In the genomic region with DNA sequence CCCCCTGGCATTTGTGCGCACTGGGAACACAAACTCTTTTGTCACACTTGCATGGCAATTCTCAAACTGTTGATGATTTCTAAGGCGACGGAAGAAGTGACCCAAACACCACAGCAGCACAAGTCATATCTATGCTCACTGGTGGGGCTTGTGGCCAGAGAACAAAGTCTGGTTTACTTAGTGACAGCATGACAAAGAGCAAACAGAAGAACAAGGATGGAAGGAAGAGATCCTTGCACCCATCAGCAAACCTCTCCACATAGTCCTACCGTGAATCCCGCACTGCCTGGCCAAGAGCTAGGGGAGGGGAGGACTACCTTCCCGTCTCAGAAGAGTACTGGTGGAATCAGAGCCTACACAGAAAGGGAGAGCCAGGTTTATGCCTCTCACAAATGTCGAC, we compare ENCODE assay signal across 11 mouse cellular contexts.
"Had no signal": no experiment of that assay in that cellular context is flagged by ENCODE, and none has a peak within 500 bp of the region (broad histone marks: within the 10 kb centered on the region; RNA-seq: fewer than 3 reads in every experiment).

No protein-coding gene starts in this region.

- ATAC-seq: midbrain, embryonic 15.5 days had no signal

- H3K4me2 ChIP-seq: lung, embryonic 14.5 days; midbrain, embryonic 15.5 days; neural tube, embryonic 12.5 days had no signal

- H3K4me3 ChIP-seq: left cerebral cortex, adult 2 months; limb, embryonic 10.5 days; midbrain, embryonic 10.5 days; midbrain, embryonic 15.5 days; neural tube, embryonic 12.5 days had no signal

- H3K9ac ChIP-seq: lung, embryonic 14.5 days; midbrain, embryonic 15.5 days; neural tube, embryonic 12.5 days had no signal

- H3K4me1 ChIP-seq: midbrain, embryonic 10.5 days; neural tube, embryonic 12.5 days had no signal

- H3K9me3 ChIP-seq: limb, embryonic 10.5 days; midbrain, embryonic 10.5 days; midbrain, embryonic 15.5 days; neural tube, embryonic 12.5 days had no signal

- DNase-seq: kidney, adult 2 months; kidney, postnatal 25 days; lung, embryonic 14.5 days; lung, postnatal 10 days; lung, postnatal 4 days; thymus, postnatal 36 days had no signal

- H3K36me3 ChIP-seq: midbrain, embryonic 15.5 days had no signal

- H3K27ac ChIP-seq: left cerebral cortex, adult 2 months; limb, embryonic 10.5 days; midbrain, embryonic 10.5 days; midbrain, embryonic 15.5 days; neural tube, embryonic 12.5 days had no signal

- H3K27me3 ChIP-seq: midbrain, embryonic 15.5 days; neural tube, embryonic 12.5 days had no signal
